In genomic region chr5:120674229-120675145, GRCm38 (mm10) we compare ENCODE assay signal across 10 mouse cellular contexts. TPM values are rescaled to one million over a fixed set of nuclear protein-coding genes. Genes with fewer than 3 reads are reported as not detected.
A peak's percentile ranks its signal among the peaks of the same experiment; 100 is the strongest.
DNase-seq lines count a peak whose midpoint lies in the region; ATAC-seq and TF ChIP-seq lines count a peak whose summit lies in the region.
"Had no signal": no experiment of that assay in that cellular context is flagged by ENCODE, and none has a peak within 500 bp of the region (broad histone marks: within the 10 kb centered on the region; RNA-seq: fewer than 3 reads in every experiment).

No protein-coding gene starts in this region.

- peak; percentile 34; the same call in 1 of the 2 replicates for ATAC-seq in kidney, embryonic 15.5 days (replicated peaks; ENCODE audit: low FRiP score)
- ATAC-seq in hindbrain, embryonic 15.5 days (ENCODE audit: low FRiP score, low read depth): peak; percentile 23; the same call in 1 of the 2 replicates
- no peak for ATAC-seq in megakaryocyte progenitor cell, adult 5-6 weeks (replicated peaks; ENCODE audit: poor library complexity)
- ATAC-seq in inflammation-experienced regulatory T-cells, adult 6 months: no peak

- TF ChIP-seq EP300 in heart, adult 2 months (IDR thresholded peaks at IDR 0.05; ENCODE audit: insufficient read depth, low read depth, low read length): no peak

- WGBS in kidney, embryonic 15.5 days: 30% methylated on average over 21 of the region's 21 CpGs
- WGBS in hindbrain, embryonic 15.5 days: 29% methylated on average over 21 of the region's 21 CpGs
- WGBS in heart, adult 2 months: 21% methylated on average over 21 of the region's 21 CpGs

- no peaks in the 10 kb centered on the region for H3K36me3 ChIP-seq in kidney, embryonic 15.5 days
- H3K36me3 ChIP-seq in hindbrain, embryonic 15.5 days: no peaks in the 10 kb centered on the region
- no peaks in the 10 kb centered on the region for H3K36me3 ChIP-seq in heart, adult 2 months (ENCODE audit: control insufficient read depth, insufficient read depth, low read length)

- H3K4me3 ChIP-seq in kidney, embryonic 15.5 days (replicated peaks): no peak overlapping the region
- H3K4me3 ChIP-seq in hindbrain, embryonic 15.5 days: no peak overlapping the region
- no peak overlapping the region for H3K4me3 ChIP-seq in heart, adult 2 months
- H3K4me3 ChIP-seq: erythroblast, embryonic 14.5 days had no signal

- no peaks in the 10 kb centered on the region for H3K79me2 ChIP-seq in heart, adult 2 months (replicated peaks; ENCODE audit: control insufficient read depth, insufficient read depth, low read length)

- DNase-seq in kidney, adult 11 months: no peak
- DNase-seq in T-cell, adult 2 months (ENCODE audit: low spot score): peak; percentile 35
- peak; percentile 91 for DNase-seq in retina, postnatal 1 day
- no peak for DNase-seq in heart, adult 2 months

- no peak for TF ChIP-seq POLR2A in heart, adult 2 months (IDR thresholded peaks at IDR 0.05; ENCODE audit: insufficient read depth, low read depth, low read length)

- peak overlapping the region; percentile 28; the same call in 1 of the 2 replicates for H3K4me2 ChIP-seq in kidney, embryonic 15.5 days
- no peak overlapping the region for H3K4me2 ChIP-seq in hindbrain, embryonic 15.5 days

- H3K4me1 ChIP-seq in kidney, embryonic 15.5 days: peaks cover 15% of the 10 kb centered on the region
- H3K4me1 ChIP-seq in hindbrain, embryonic 15.5 days (replicated peaks): peaks cover 13% of the 10 kb centered on the region
- H3K4me1 ChIP-seq in heart, adult 2 months (ENCODE audit: control insufficient read depth, insufficient read depth, low read length): no peaks in the 10 kb centered on the region

- intact Hi-C loops in heart, adult 2 months (cut with DNase I): loop anchor here (10.0 kb wide), 1 partner anchor 170 kb away; the partner anchor contains the start of gene Plbd2

- H3K27me3 ChIP-seq in kidney, embryonic 15.5 days: 0 out of 2 replicates have a peak, but pooled peaks cover 8% of the 10 kb centered on the region
- no peaks in the 10 kb centered on the region for H3K27me3 ChIP-seq in hindbrain, embryonic 15.5 days
- no peaks in the 10 kb centered on the region for H3K27me3 ChIP-seq in heart, adult 2 months (ENCODE audit: control insufficient read depth, insufficient read depth, low read length)

- H3K9ac ChIP-seq in kidney, embryonic 15.5 days: no peak overlapping the region
- no peak overlapping the region for H3K9ac ChIP-seq in hindbrain, embryonic 15.5 days
- H3K9ac ChIP-seq in heart, adult 2 months (ENCODE audit: low read depth, low read length): no peak overlapping the region

- no peaks in the 10 kb centered on the region for H3K9me3 ChIP-seq in kidney, embryonic 15.5 days (replicated peaks)
- H3K9me3 ChIP-seq in hindbrain, embryonic 15.5 days: no peaks in the 10 kb centered on the region

- TF ChIP-seq CTCF in heart, adult 2 months (IDR thresholded peaks at IDR 0.05): no peak

- H3K27ac ChIP-seq in kidney, embryonic 15.5 days: no peak overlapping the region
- no peak overlapping the region for H3K27ac ChIP-seq in hindbrain, embryonic 15.5 days (replicated peaks)
- H3K27ac ChIP-seq in heart, adult 2 months: no peak overlapping the region
- H3K27ac ChIP-seq: macrophage had no signal

RNA-seq across cellular contexts. Expression of gene Rasal1, which starts 25.9 kb away (rescaled TPM):
- 0.58 and 0.89 TPM in 2 replicates for polyA plus RNA-seq in kidney, embryonic 15.5 days (2015; fragmentation: Nextera tagmentation; extraction: Ambion mirVana)
- 0.78 and 0.92 TPM in 2 replicates for polyA plus RNA-seq in hindbrain, embryonic 15.5 days (2015; fragmentation: Nextera tagmentation; extraction: Ambion mirVana)
- total RNA-seq in megakaryocyte progenitor cell, adult 5-6 weeks (2015): 0.10 and 0.67 TPM in 2 replicates
- 0.12 and 2.0 TPM in 2 replicates for total RNA-seq in megakaryocyte progenitor cell, adult 5-6 weeks (2017)
- 1 to 10 TPM; 6.8 to 9.7 (median 6.8) TPM for polyA plus RNA-seq in inflammation-experienced regulatory T-cells, adult 6 months (2017; shearing (Covaris generic))
- not detected for total RNA-seq in heart, adult 2 months (2021)
- polyA plus RNA-seq in heart, adult 2 months (2012; rRNA removed): 0.06 and 0.33 TPM in 2 replicates
- polyA plus RNA-seq: macrophage had no signal

RNA-seq across cellular contexts. Expression of gene Dtx1, which starts 37.2 kb away (rescaled TPM):
- 7.5 and 8.5 TPM in 2 replicates for polyA plus RNA-seq in kidney, embryonic 15.5 days (2015; fragmentation: Nextera tagmentation; extraction: Ambion mirVana)
- polyA plus RNA-seq in hindbrain, embryonic 15.5 days (2015; fragmentation: Nextera tagmentation; extraction: Ambion mirVana): 56.2 and 69.9 TPM in 2 replicates
- 0.10 TPM in 1 of 2 replicates, not detected in the other for total RNA-seq in megakaryocyte progenitor cell, adult 5-6 weeks (2015)
- not detected in 2 replicates for total RNA-seq in megakaryocyte progenitor cell, adult 5-6 weeks (2017)
- 10 to 100 TPM; 41.0 to 52.7 (median 49.6) TPM for polyA plus RNA-seq in inflammation-experienced regulatory T-cells, adult 6 months (2017; shearing (Covaris generic))
- 1 to 10 TPM; 2.1 to 2.7 TPM for total RNA-seq in heart, adult 2 months (2021)
- 3.5 and 4.2 TPM in 2 replicates for polyA plus RNA-seq in heart, adult 2 months (2012; rRNA removed)
- polyA plus RNA-seq: erythroblast, embryonic 14.5 days had no signal

RNA-seq across cellular contexts. Expression of gene Cfap73, which starts 40.5 kb away (rescaled TPM):
- polyA plus RNA-seq in kidney, embryonic 15.5 days (2015; fragmentation: Nextera tagmentation; extraction: Ambion mirVana): not detected in 2 replicates
- 0.71 and 0.83 TPM in 2 replicates for polyA plus RNA-seq in hindbrain, embryonic 15.5 days (2015; fragmentation: Nextera tagmentation; extraction: Ambion mirVana)
- total RNA-seq in megakaryocyte progenitor cell, adult 5-6 weeks (2015): not detected in 2 replicates
- total RNA-seq in megakaryocyte progenitor cell, adult 5-6 weeks (2017): not detected in 2 replicates
- polyA plus RNA-seq in inflammation-experienced regulatory T-cells, adult 6 months (2017; shearing (Covaris generic)): not detected
- total RNA-seq in heart, adult 2 months (2021): not detected
- 0.16 TPM in 1 of 2 replicates, not detected in the other for polyA plus RNA-seq in heart, adult 2 months (2012; rRNA removed)
- polyA plus RNA-seq: erythroblast, embryonic 14.5 days; macrophage had no signal

Comparison
In these comparisons a context has a peak if more than half of its experiments do, and no peak if none do; other contexts are left out.
1. ATAC-seq: peak in kidney, embryonic 15.5 days (single experiment) and hindbrain, embryonic 15.5 days (single experiment); none in megakaryocyte progenitor cell, adult 5-6 weeks (single experiment) and inflammation-experienced regulatory T-cells, adult 6 months (single experiment).
2. DNase-seq: peak in T-cell, adult 2 months (single experiment) and retina, postnatal 1 day (single experiment); none in kidney, adult 11 months (single experiment) and heart, adult 2 months (0 of 2).